Mouse (Mus musculus) hindbrain, embryonic 11.5 days (tissue): Measurements from ENCODE around the gene Gm20716. TPM values are rescaled to one million over a fixed set of nuclear protein-coding genes. Genes with fewer than 3 reads are reported as not detected.

Experiments
- ATAC-seq: fragments of 200-750 bp; cut with Nextera tagmentation; 2 replicates; pipeline ENCODE4 v1.8.0; 2017; ENCODE audit warnings: mild to moderate bottlenecking, moderate TSS enrichment, moderate library complexity; ENCODE audit not compliant: low FRiP score
- DNase-seq: peaks from one replicate; pipeline ENCODE4 v3.0.0-alpha.2; 2015; ENCODE audit warnings: low spot score
- H3K27ac ChIP-seq: fragments of 300-500 bp; sonication (generic); 2 replicates; pipeline ENCODE4 v1.5.1; 2014; ENCODE audit warnings: mild to moderate bottlenecking, low read depth, low read length
- H3K27me3 ChIP-seq: fragments of 300-500 bp; sonication (generic); 2 replicates; pipeline ENCODE4 v1.6.1; 2014; ENCODE audit warnings: mild to moderate bottlenecking, low read length, moderate library complexity, mixed read lengths; ENCODE audit not compliant: control insufficient read depth, insufficient read depth
- H3K36me3 ChIP-seq: fragments of 300-500 bp; sonication (generic); 2 replicates; pipeline ENCODE4 v1.6.1; 2014; ENCODE audit warnings: mild to moderate bottlenecking, low read length, moderate library complexity, mixed read lengths; ENCODE audit not compliant: control insufficient read depth, insufficient read depth
- H3K4me1 ChIP-seq: fragments of 300-500 bp; sonication (generic); replicated peaks from 2 replicates; pipeline ENCODE4 v1.6.1; 2014; ENCODE audit warnings: low read length, mixed read lengths; ENCODE audit not compliant: control insufficient read depth, insufficient read depth
- H3K4me2 ChIP-seq: fragments of 300-500 bp; sonication (generic); replicated peaks from 2 replicates; pipeline ENCODE4 v1.6.1; 2014; ENCODE audit warnings: mild to moderate bottlenecking, low read depth, low read length
- H3K4me3 ChIP-seq: fragments of 300-500 bp; sonication (generic); 2 replicates; pipeline ENCODE4 v1.5.1; 2014; ENCODE audit warnings: low read depth, low read length
- H3K9ac ChIP-seq: fragments of 300-500 bp; sonication (generic); 2 replicates; pipeline ENCODE4 v1.6.1; 2014; ENCODE audit warnings: low read depth, low read length
- H3K9me3 ChIP-seq: fragments of 300-500 bp; sonication (generic); 2 replicates; pipeline ENCODE4 v1.6.1; 2016; ENCODE audit warnings: low read length; ENCODE audit not compliant: control insufficient read depth
- WGBS: fragments of 180-500 bp; shearing (Covaris S2); extraction: QIAGEN DNeasy Blood & Tissue Kit; methylation state at CpG from one replicate; pipeline ENCODE4 v1.1.7; 2014; 5-methylcytosine and 5-hydroxymethylcytosine counted together
- polyA plus RNA-seq: library from polyadenylated mRNA; unstranded; fragments of >200 nt; fragmentation: Nextera tagmentation; extraction: Ambion mirVana; gene quantifications from 2 replicates; pipeline ENCODE4 v1.2.1, GENCODE M21; 2014

The Gm20716 gene
- polyA plus RNA-seq, result 24.0 and 31.3 TPM in 2 replicates

- H3K27ac ChIP-seq, result peak within 1 kb of the TSS; percentile 75
- no peaks in the 10 kb centered on the region for H3K27me3 ChIP-seq
- H3K9me3 ChIP-seq, result no peaks in the 10 kb centered on the region
- H3K9ac ChIP-seq, result peak within 1 kb of the TSS; percentile 74
- ATAC-seq (peak; percentile 84), DNase-seq (peak; percentile 87)
- H3K4me1 ChIP-seq, result peaks cover 10% of the 10 kb centered on the region; the same call in 1 of the 2 replicates
- H3K4me3 ChIP-seq, result peak within 1 kb of the TSS; percentile 100
- H3K36me3 ChIP-seq, result no peaks in the 10 kb centered on the region
- WGBS, result under 1% methylated on average over 69 of the region's 73 CpGs
- H3K4me2 ChIP-seq, result peak within 1 kb of the TSS; percentile 99
Measured at GRCm38 (mm10) chr2:168230026-168230728, at the start of gene Gm20716, which contains the start of the genes Dpm1 and Mocs3. Gm20716 (minus strand) TSS chr2:168230364. Dpm1 (minus strand) TSS chr2:168230591. Mocs3 (plus strand) TSS chr2:168230622.

DNA sequence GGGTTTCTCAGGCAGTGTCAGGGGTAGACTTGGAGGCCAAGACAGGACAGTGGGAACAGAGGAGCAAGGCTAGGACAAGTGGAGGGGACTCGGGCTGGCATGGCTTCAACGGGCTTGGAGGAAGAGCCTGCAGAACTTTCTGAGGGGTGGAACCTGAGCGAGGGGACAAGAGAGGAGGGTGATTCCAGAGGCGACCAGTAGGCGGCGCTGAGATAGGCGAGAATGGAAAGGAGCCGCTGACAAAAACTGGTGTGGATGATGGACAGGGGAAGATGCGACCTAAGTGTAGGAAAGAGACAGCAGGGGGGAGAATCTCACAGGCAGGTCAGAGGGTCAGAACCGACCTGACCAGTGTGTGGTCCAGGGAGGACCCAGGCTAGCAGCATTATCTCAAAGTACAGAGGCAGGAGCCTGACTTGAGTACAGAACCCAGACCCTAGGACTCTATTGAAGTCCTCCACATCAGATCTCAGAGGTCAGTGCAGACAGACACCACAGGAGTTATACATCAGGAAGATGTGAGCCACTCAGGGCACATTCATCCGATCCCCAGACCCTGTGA lies 44.3 kb upstream of the Gm20716 start:
- H3K4me1 ChIP-seq, result no peaks in the 10 kb centered on the region
- H3K4me3 ChIP-seq, result no peak overlapping the region
- 8% methylated on average over 11 of the region's 11 CpGs for WGBS
- DNase-seq (peak; percentile 86), ATAC-seq (no peak)
- H3K36me3 ChIP-seq, result no peaks in the 10 kb centered on the region
- no peak overlapping the region for H3K4me2 ChIP-seq
- H3K9me3 ChIP-seq, result no peaks in the 10 kb centered on the region
- no peak overlapping the region for H3K9ac ChIP-seq
- peaks cover 9% of the 10 kb centered on the region for H3K27me3 ChIP-seq
- H3K27ac ChIP-seq, result no peak overlapping the region

GRCm38 (mm10) chr2:168273387-168273786 lies 43.2 kb upstream of the Gm20716 start:
- H3K4me2 ChIP-seq, result no peak overlapping the region
- no peaks in the 10 kb centered on the region for H3K9me3 ChIP-seq
- H3K4me1 ChIP-seq, result no peaks in the 10 kb centered on the region
- ATAC-seq, result no peak
- H3K9ac ChIP-seq, result no peak overlapping the region
- WGBS, result 43% methylated on average over 9 of the region's 9 CpGs
- no peak for DNase-seq
- H3K36me3 ChIP-seq, result no peaks in the 10 kb centered on the region
- H3K27me3 ChIP-seq, result peaks cover 7% of the 10 kb centered on the region
- H3K27ac ChIP-seq, result no peak overlapping the region
- H3K4me3 ChIP-seq, result no peak overlapping the region

DNA sequence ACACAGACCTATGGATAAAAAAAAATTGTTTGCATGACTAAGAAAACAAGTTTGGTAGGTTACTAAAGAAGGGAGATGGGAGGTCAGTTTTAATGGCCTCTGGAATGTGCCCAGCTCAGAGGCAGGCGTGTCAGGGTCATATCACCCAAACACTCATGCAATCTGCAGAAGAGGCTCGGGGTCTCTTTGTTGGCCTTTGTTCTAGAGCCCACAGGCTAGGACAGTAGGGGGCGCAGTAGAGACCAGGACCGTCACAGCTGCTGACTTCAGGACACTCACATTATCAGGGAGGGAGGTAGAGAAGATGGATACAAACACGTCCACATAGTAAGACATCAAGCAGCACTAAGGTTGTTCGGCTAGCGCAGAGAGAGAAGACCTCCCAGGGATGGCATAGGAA lies 37.9 kb upstream of the Gm20716 start:
- 41% methylated on average over 7 of the region's 7 CpGs for WGBS
- Histone ChIP-seq H3K9ac (no peak overlapping the region; the same call in 1 of the 2 replicates), H3K27me3 (peaks cover 2% of the 10 kb centered on the region; the same call in 1 of the 2 replicates), H3K4me3 (no peak overlapping the region), H3K9me3 (no peaks in the 10 kb centered on the region), H3K36me3 (no peaks in the 10 kb centered on the region), H3K4me2 (no peak overlapping the region), H3K4me1 (no peaks in the 10 kb centered on the region), H3K27ac (no peak overlapping the region)
- ATAC-seq (no peak), DNase-seq (peak; percentile 77)

- Histone ChIP-seq H3K9me3 (no peaks in the 10 kb centered on the region), H3K4me1 (no peaks in the 10 kb centered on the region), H3K4me3 (no peak overlapping the region), H3K9ac (no peak overlapping the region), H3K27ac (no peak overlapping the region), H3K36me3 (no peaks in the 10 kb centered on the region), H3K27me3 (no peaks in the 10 kb centered on the region), H3K4me2 (no peak overlapping the region)
- WGBS, result 93% methylated on average over 10 of the region's 10 CpGs
- DNase-seq (no peak), ATAC-seq (no peak)
Measured at GRCm38 (mm10) chr2:168260900-168261299, 30.7 kb upstream of the Gm20716 start.

- WGBS, result 88% methylated on average over 3 of the region's 3 CpGs
- no peaks in the 10 kb centered on the region for H3K4me1 ChIP-seq
- no peak for ATAC-seq
Measured at GRCm38 (mm10) chr2:168260124-168260523, 30.0 kb upstream of the Gm20716 start.

DNA sequence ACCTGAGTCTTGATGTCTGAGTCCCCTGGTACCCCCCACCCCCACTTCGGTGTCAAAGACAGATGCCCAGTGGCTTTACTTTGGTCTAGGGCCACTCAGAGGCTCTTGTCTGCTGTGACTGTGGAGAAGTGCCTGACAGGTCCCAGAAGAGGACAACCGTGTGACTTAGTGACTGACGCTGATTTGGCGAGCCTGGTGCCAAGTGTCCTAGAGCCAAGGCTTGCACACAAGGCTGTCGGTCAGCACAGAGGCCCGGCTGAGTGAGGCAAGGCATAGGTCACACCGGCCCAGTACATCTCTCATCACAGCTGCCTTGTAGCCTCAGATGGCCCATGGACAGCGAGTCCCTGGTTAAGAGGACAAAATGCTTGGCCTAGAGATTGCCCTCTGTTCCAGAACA lies 28.9 kb upstream of the Gm20716 start:
- Histone ChIP-seq H3K27me3 (no peaks in the 10 kb centered on the region), H3K27ac (no peak overlapping the region), H3K4me1 (no peaks in the 10 kb centered on the region), H3K9me3 (no peaks in the 10 kb centered on the region), H3K4me3 (no peak overlapping the region), H3K36me3 (no peaks in the 10 kb centered on the region), H3K9ac (no peak overlapping the region), H3K4me2 (no peak overlapping the region)
- no peak for ATAC-seq
- 94% methylated on average over 8 of the region's 8 CpGs for WGBS
- DNase-seq, result no peak

More at GRCm38 (mm10) chr2:168260124-168260523, 30.0 kb upstream of the Gm20716 start:
- Histone ChIP-seq H3K4me3 (no peak overlapping the region), H3K27ac (no peak overlapping the region), H3K36me3 (no peaks in the 10 kb centered on the region), H3K9me3 (no peaks in the 10 kb centered on the region), H3K4me2 (no peak overlapping the region), H3K27me3 (no peaks in the 10 kb centered on the region), H3K9ac (no peak overlapping the region)
- DNase-seq, result no peak

- H3K9me3 ChIP-seq, result no peaks in the 10 kb centered on the region
- no peak overlapping the region for H3K4me3 ChIP-seq
- DNase-seq (no peak), ATAC-seq (no peak)
- no peaks in the 10 kb centered on the region; the same call in 1 of the 2 replicates for H3K27me3 ChIP-seq
- no peak overlapping the region for H3K4me2 ChIP-seq
- 84% methylated on average over 4 of the region's 4 CpGs for WGBS
- H3K36me3 ChIP-seq, result no peaks in the 10 kb centered on the region
- H3K9ac ChIP-seq, result no peak overlapping the region
- H3K27ac ChIP-seq, result no peak overlapping the region
- no peaks in the 10 kb centered on the region for H3K4me1 ChIP-seq
Measured at GRCm38 (mm10) chr2:168257188-168257587, 27.0 kb upstream of the Gm20716 start.

- 87% methylated on average over 3 of the region's 3 CpGs for WGBS
- Histone ChIP-seq H3K27ac (no peak overlapping the region), H3K9me3 (no peaks in the 10 kb centered on the region), H3K4me3 (no peak overlapping the region), H3K27me3 (no peaks in the 10 kb centered on the region; the same call in 1 of the 2 replicates), H3K36me3 (no peaks in the 10 kb centered on the region), H3K4me2 (no peak overlapping the region), H3K4me1 (no peaks in the 10 kb centered on the region), H3K9ac (no peak overlapping the region)
- DNase-seq (no peak), ATAC-seq (no peak)
Measured at GRCm38 (mm10) chr2:168256506-168256905, 26.3 kb upstream of the Gm20716 start.
